Mouse (Mus musculus) myocyte (in vitro differentiated cells): ENCODE measurements around the gene Camk1d. TPM values are rescaled to one million over a fixed set of nuclear protein-coding genes. Genes with fewer than 3 reads are reported as not detected.
A peak's percentile ranks its signal among the peaks of the same experiment; 100 is the strongest.

Source experiments
- H3K27me3 ChIP-seq: one replicate; pipeline ENCODE4 v1.6.1; 2011; ENCODE audit not compliant: control insufficient read depth, insufficient read depth, insufficient read length
- H3K36me3 ChIP-seq: one replicate; pipeline ENCODE4 v1.6.1; 2011; ENCODE audit not compliant: control insufficient read depth, insufficient read depth
- H3K4me2 ChIP-seq: one replicate; pipeline ENCODE4 v1.6.1; 2011; ENCODE audit warnings: low read depth, control low read depth
- H3K4me3 ChIP-seq: one replicate; pipeline ENCODE4 v1.5.1; 2011; ENCODE audit warnings: mild to moderate bottlenecking, control low read depth, moderate library complexity
- H3K79me2 ChIP-seq: one replicate; pipeline ENCODE4 v1.6.1; 2011; ENCODE audit not compliant: control insufficient read depth, insufficient read depth
- H3ac ChIP-seq: one replicate; pipeline ENCODE4 v1.6.1; 2011; ENCODE audit not compliant: control insufficient read depth, insufficient read length
- CEBPB ChIP-seq: IDR thresholded peaks from 2 replicates; pipeline ENCODE4 v1.6.1; 2011; ENCODE audit warnings: mild to moderate bottlenecking, moderate library complexity; ENCODE audit not compliant: poor library complexity, insufficient read depth, severe bottlenecking
- E2F4 ChIP-seq: IDR thresholded peaks from one replicate; pipeline ENCODE4 v1.6.1; 2011; ENCODE audit warnings: mild to moderate bottlenecking, control low read depth, moderate library complexity; ENCODE audit not compliant: insufficient read depth
- MAX ChIP-seq: IDR thresholded peaks from one replicate; pipeline ENCODE4 v1.6.1; 2011; ENCODE audit warnings: low read depth, mild to moderate bottlenecking, control low read depth
- MYOD1 ChIP-seq, 3 experiments: IDR thresholded peaks; one replicate each; pipeline ENCODE4 v1.6.1; 2011; ENCODE audit warnings: control low read depth in 2 of 3, low read depth in 2 of 3, mild to moderate bottlenecking in 2 of 3, moderate library complexity in 1 of 3; ENCODE audit not compliant: insufficient read length in 2 of 3, control insufficient read depth in 1 of 3
- MYOG ChIP-seq, 3 experiments: IDR thresholded peaks; one replicate each; pipeline ENCODE4 v1.6.1; 2011; ENCODE audit warnings: control low read depth in 2 of 3, low read depth in 2 of 3, mild to moderate bottlenecking in 2 of 3; ENCODE audit not compliant: insufficient read length in 2 of 3, control insufficient read depth in 1 of 3, insufficient read depth in 1 of 3
- POLR2A ChIP-seq: IDR thresholded peaks from one replicate; pipeline ENCODE4 v1.6.1; 2011; ENCODE audit warnings: low read depth, mild to moderate bottlenecking, control low read depth, moderate library complexity; ENCODE audit not compliant: insufficient read length
- POLR2AphosphoS2 ChIP-seq: IDR thresholded peaks from one replicate; pipeline ENCODE4 v1.6.1; 2011; ENCODE audit warnings: low read depth, control low read depth; ENCODE audit not compliant: insufficient read length
- REST ChIP-seq: IDR thresholded peaks from one replicate; pipeline ENCODE4 v1.6.1; 2011; ENCODE audit warnings: mild to moderate bottlenecking, control low read depth, moderate library complexity; ENCODE audit not compliant: insufficient read depth, insufficient read length
- SRF ChIP-seq: IDR thresholded peaks from one replicate; pipeline ENCODE4 v1.6.1; 2011; ENCODE audit warnings: low read depth; ENCODE audit not compliant: control insufficient read depth, insufficient read length
- TCF12 ChIP-seq: IDR thresholded peaks from one replicate; pipeline ENCODE4 v1.6.1; 2011; ENCODE audit warnings: mild to moderate bottlenecking, control low read depth; ENCODE audit not compliant: poor library complexity, insufficient read depth, severe bottlenecking
- TCF3 ChIP-seq: IDR thresholded peaks from one replicate; pipeline ENCODE4 v1.6.1; 2011; ENCODE audit warnings: low read depth, control low read depth; ENCODE audit not compliant: insufficient read length
- USF1 ChIP-seq: IDR thresholded peaks from one replicate; pipeline ENCODE4 v1.6.1; 2011; ENCODE audit warnings: low read depth, mild to moderate bottlenecking, control low read depth, moderate library complexity
- polyA plus RNA-seq: library from polyadenylated mRNA; unstranded; fragments of >200 nt; fragmentation: generic; extraction: Trizol; gene quantifications from one replicate; pipeline ENCODE4 v1.2.1, GENCODE M21; 2012; ENCODE audit warnings: missing spikeins

Camk1d gene
- polyA plus RNA-seq, 1 experiment, result 1.1 TPM

DNA sequence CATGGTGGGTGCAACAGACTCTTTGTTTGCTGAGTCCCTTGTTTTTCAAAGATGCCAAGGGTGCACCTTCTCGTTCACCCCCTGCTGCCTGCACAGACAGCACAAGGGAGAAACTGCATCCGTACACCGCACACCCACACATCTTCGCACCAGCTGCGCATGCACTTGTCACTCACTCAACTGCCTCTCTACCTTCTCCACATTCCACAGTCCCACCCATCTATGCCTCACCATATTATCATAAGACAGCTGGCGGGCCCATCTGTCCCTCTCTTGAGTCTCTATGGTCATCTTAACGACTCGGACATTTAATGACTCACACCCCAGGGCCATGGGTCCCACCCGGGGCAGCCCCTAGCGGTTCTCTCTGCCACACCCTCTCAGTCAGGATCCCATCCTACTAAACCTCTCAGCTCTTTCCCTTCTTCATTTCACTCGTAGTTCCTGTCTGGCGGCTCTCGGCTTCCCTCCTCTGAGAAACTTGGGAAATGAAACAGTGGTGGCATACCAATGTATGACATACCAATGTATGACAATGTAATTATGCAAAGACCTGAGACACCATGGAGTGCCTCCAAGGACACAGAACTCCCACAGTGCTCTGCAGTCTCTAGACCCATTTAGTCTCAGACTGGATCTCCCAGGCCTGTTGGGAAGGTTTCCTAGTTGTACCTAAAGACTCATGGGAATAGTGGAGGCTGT is 361.3 kb downstream of the Camk1d start:
- H3K36me3 ChIP-seq, result no peaks in the 10 kb centered on the region
- H3K79me2 ChIP-seq, result no peaks in the 10 kb centered on the region
- no peaks in the 10 kb centered on the region for H3K27me3 ChIP-seq
- H3K4me2 ChIP-seq, result peak overlapping the region; percentile 50
- TF ChIP-seq SRF (no peak), TCF12 (peak; percentile 89), MAX (no peak), MYOD1 (IDR thresholded peaks at IDR 0.05; ENCODE audit: control insufficient read depth in 1 of 3, insufficient read length in 2 of 3, low read depth in 2 of 3) (peak; percentile 40 to 98 (median 98)), TCF3 (peak; percentile 95), CEBPB (no peak), MYOG (IDR thresholded peaks at IDR 0.05; ENCODE audit: control insufficient read depth in 1 of 3, insufficient read depth in 1 of 3, insufficient read length in 2 of 3, low read depth in 2 of 3) (peak; percentile 84 to 99 (median 97))
- H3K4me3 ChIP-seq, result no peak overlapping the region
- no peak overlapping the region for H3ac ChIP-seq

DNA sequence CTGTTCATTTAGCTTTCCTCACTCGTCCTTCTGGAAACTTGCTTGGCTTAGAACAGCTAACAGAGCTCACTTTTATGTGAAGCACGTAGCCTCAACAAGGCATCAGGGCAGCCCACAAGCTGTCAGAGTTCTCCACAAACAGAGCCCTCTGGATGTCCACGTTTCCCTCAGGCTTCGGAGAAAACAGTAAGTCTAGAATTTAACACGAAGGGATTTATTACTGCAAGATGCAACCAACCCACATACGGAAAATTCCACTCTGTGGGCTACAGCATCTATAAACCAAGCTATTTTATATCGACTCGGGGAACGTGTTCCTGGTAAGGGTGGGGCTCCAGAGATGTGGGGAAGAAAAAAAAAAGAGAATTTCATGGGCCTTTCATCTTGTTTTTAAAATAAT is 369.0 kb downstream of the Camk1d start:
- Histone ChIP-seq H3K27me3 (no peaks in the 10 kb centered on the region), H3ac (no peak overlapping the region), H3K4me3 (no peak overlapping the region), H3K4me2 (no peak overlapping the region), H3K79me2 (no peaks in the 10 kb centered on the region), H3K36me3 (no peaks in the 10 kb centered on the region)
- TF ChIP-seq SRF (no peak), E2F4 (no peak), MYOD1 (IDR thresholded peaks at IDR 0.05; ENCODE audit: control insufficient read depth in 1 of 3, insufficient read length in 2 of 3, low read depth in 2 of 3) (no peak), CEBPB (no peak), MYOG (IDR thresholded peaks at IDR 0.05; ENCODE audit: control insufficient read depth in 1 of 3, insufficient read depth in 1 of 3, insufficient read length in 2 of 3, low read depth in 2 of 3) (no peak), POLR2A (no peak), TCF12 (no peak), USF1 (no peak), TCF3 (no peak), MAX (no peak), REST (no peak), POLR2AphosphoS2 (no peak)

DNA sequence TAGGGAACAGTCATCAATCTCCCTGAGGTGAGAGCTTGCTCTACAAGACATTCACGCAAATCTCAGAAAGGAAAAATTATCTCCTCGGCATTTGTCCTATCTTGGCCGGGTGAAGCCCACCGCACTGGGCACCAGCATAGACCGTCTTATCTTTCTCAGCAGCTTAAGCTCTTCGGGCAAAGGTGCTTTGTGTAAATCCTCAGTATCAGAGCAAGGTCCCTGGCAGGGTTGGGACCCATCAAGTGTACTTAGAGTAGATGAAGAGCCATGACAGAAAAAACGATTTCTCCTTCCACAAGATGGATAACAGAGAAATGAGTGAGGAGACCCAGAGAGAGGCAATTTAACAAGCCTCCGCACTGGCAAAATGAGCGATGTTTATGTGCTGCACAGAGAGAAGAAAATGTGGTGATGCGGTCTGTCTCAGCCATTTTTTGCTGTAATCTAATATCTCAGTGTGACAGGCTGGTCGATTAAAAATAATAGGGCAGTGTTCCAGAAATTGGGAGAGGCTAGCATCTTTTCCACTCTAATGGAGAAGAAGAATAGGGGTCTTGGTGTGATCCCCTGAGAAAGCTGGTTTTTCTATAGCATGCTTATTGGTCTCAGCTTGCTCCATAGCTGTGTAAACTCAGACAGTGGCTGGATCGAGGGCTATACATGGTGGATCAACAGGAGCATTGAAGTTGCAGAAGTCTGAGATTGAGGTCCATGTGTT is 386.6 kb downstream of the Camk1d start:
- H3K36me3 ChIP-seq, result no peaks in the 10 kb centered on the region
- no peak overlapping the region for H3K4me2 ChIP-seq
- H3K27me3 ChIP-seq, result no peaks in the 10 kb centered on the region
- no peaks in the 10 kb centered on the region for H3K79me2 ChIP-seq
- no peak overlapping the region for H3K4me3 ChIP-seq
- TF ChIP-seq SRF, result no peak
- no peak for TF ChIP-seq MYOG (IDR thresholded peaks at IDR 0.05; ENCODE audit: control insufficient read depth in 1 of 3, insufficient read depth in 1 of 3, insufficient read length in 2 of 3, low read depth in 2 of 3)
- no peak overlapping the region for H3ac ChIP-seq

DNA sequence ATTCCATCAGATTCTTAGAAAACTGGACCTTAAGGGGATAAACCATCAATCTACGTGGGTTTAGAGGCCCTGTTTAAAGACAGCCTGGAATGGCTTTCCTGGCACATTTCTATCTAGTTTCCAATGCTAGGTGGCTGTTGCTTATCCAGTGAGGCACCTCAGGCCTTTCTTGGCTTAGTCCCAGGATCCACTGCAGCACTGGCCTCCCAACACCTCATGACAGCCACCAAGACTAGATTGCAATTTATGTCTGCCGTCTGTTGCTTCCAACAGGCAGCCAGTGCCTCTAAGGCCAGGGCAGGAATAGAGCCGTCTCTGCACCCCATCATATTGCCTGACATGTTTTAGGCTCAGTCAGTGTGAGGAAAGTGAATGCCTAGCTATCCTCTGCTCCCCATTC is 389.5 kb downstream of the Camk1d start:
- Histone ChIP-seq H3K4me2 (no peak overlapping the region), H3ac (no peak overlapping the region), H3K27me3 (no peaks in the 10 kb centered on the region), H3K36me3 (no peaks in the 10 kb centered on the region), H3K79me2 (no peaks in the 10 kb centered on the region), H3K4me3 (no peak overlapping the region)
- TF ChIP-seq SRF (no peak), TCF12 (no peak), POLR2A (no peak), MYOG (IDR thresholded peaks at IDR 0.05; ENCODE audit: control insufficient read depth in 1 of 3, insufficient read depth in 1 of 3, insufficient read length in 2 of 3, low read depth in 2 of 3) (no peak), MYOD1 (IDR thresholded peaks at IDR 0.05; ENCODE audit: control insufficient read depth in 1 of 3, insufficient read length in 2 of 3, low read depth in 2 of 3) (no peak), USF1 (no peak), CEBPB (no peak), TCF3 (no peak), E2F4 (no peak), POLR2AphosphoS2 (no peak), REST (no peak), MAX (no peak)

DNA sequence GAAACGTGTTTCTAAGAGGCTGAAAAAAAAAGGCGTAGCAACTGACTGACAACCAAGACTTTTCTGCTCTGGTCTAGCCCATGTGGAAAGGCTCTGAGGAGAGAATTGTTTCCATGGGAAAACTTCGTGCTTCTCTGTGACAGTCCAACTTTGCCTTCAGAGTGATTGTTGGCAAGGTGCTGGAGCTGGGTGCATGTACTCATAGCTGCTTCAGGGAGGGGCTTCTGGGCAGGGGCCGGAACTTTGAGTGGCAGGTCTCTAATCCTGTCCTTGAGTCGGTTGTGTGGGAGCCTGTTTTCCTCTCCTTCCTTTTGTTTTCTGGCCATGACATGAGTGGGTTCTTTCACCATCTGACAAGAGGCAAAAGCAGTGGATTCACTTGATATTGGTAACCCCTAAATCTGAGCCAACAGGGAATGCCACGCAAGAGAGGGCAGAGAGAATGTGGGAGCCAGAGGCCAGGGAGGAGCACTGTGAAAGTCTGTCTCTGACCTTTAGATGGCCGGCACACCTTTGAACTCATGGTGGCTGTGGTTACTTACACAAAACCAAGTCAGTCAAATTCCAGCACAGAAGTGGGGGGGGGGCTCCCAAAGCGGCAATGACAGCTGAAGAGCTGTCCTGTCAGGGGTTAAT is 392.5 kb downstream of the Camk1d start:
- Histone ChIP-seq H3K79me2 (no peaks in the 10 kb centered on the region), H3K4me3 (no peak overlapping the region), H3K36me3 (no peaks in the 10 kb centered on the region), H3K4me2 (no peak overlapping the region), H3ac (no peak overlapping the region), H3K27me3 (no peaks in the 10 kb centered on the region)
- TF ChIP-seq MAX (no peak), POLR2A (no peak), CEBPB (no peak), E2F4 (no peak), MYOD1 (IDR thresholded peaks at IDR 0.05; ENCODE audit: control insufficient read depth in 1 of 3, insufficient read length in 2 of 3, low read depth in 2 of 3) (no peak), MYOG (IDR thresholded peaks at IDR 0.05; ENCODE audit: control insufficient read depth in 1 of 3, insufficient read depth in 1 of 3, insufficient read length in 2 of 3, low read depth in 2 of 3) (no peak), POLR2AphosphoS2 (no peak), TCF12 (no peak), REST (no peak), TCF3 (no peak), USF1 (no peak), SRF (no peak)
